Mouse (Mus musculus) brain, embryonic 14.5 days (tissue): Measurements from ENCODE around the gene Btn2a2.

ENCODE experiments used
- CTCF ChIP-seq: fragments of 200-500 bp; IDR thresholded peaks from 2 replicates; pipeline ENCODE4 v1.5.1; 2012; ENCODE audit warnings: inconsistent platforms, mild to moderate bottlenecking, moderate library complexity, borderline replicate concordance; ENCODE audit not compliant: insufficient read depth, insufficient read length; ENCODE audit errors: extremely low read depth
- POLR2A ChIP-seq: fragments of 200-500 bp; IDR thresholded peaks from 2 replicates; pipeline ENCODE4 v1.6.1; 2012; ENCODE audit warnings: mild to moderate bottlenecking, inconsistent platforms, borderline replicate concordance; ENCODE audit not compliant: poor library complexity, insufficient read depth, insufficient read length, severe bottlenecking; ENCODE audit errors: extremely low read depth

- TF ChIP-seq POLR2A (no peak), CTCF (no peak)
Measured at GRCm38 (mm10) chr13:23538249-23538648, 49.6 kb upstream of the Btn2a2 start.
